Mouse (Mus musculus) CH12.LX (cell line): ENCODE data around the gene Gm20906. TPM values are rescaled to one million over a fixed set of nuclear protein-coding genes. Genes with fewer than 3 reads are reported as not detected.
"Not testable (repeated sequence)": the region's sequence is repeated elsewhere in the genome, so short reads cannot be mapped to it uniquely, and the experiment has no call there.

Experiments used
- DNase-seq: peaks from one replicate; pipeline ENCODE4 v3.0.0-alpha.2; 2013; ENCODE audit errors: extremely low read depth
- H3K27ac ChIP-seq: 2 replicates; pipeline ENCODE4 v1.5.1; 2012; ENCODE audit warnings: low read depth, mild to moderate bottlenecking, control low read depth, moderate library complexity; ENCODE audit not compliant: insufficient read depth
- H3K27me3 ChIP-seq: replicated peaks from 2 replicates; pipeline ENCODE3; 2012; ENCODE audit warnings: inconsistent platforms
- H3K36me3 ChIP-seq, 2 experiments: replicated peaks in 1 of 2; 2 replicates each; pipeline versions ENCODE3 to v1.6.1; 2012; ENCODE audit warnings: inconsistent platforms in 1 of 2, low read length in 1 of 2, mild to moderate bottlenecking in 1 of 2, mixed read lengths in 1 of 2, moderate library complexity in 1 of 2; ENCODE audit not compliant: control insufficient read depth in 1 of 2, insufficient read depth in 1 of 2
- H3K4me1 ChIP-seq, 2 experiments: 2 replicates each; pipeline ENCODE4 v1.6.1; 2012; ENCODE audit warnings: inconsistent platforms in 1 of 2, moderate library complexity in 1 of 2; ENCODE audit not compliant: insufficient read depth in 2 of 2, control insufficient read depth in 1 of 2
- H3K4me2 ChIP-seq: 2 replicates; pipeline ENCODE4 v1.6.1; 2012; ENCODE audit warnings: low read depth, mild to moderate bottlenecking, control low read depth; ENCODE audit not compliant: poor library complexity, insufficient read depth, severe bottlenecking
- H3K4me3 ChIP-seq, 3 experiments: fragments of 150-350 bp in 1 of 3; sonication (generic) in 1 of 3; replicated peaks in 1 of 3; 2 replicates each; pipeline versions ENCODE3 to v1.5.1; 2011 to 2012; ENCODE audit warnings: low read depth in 2 of 3, low read length in 2 of 3, mild to moderate bottlenecking in 2 of 3, moderate library complexity in 2 of 3, control low read depth in 1 of 3, improper control_type of control experiment in 1 of 3, inconsistent platforms in 1 of 3, mixed read lengths in 1 of 3; ENCODE audit not compliant: poor library complexity in 1 of 3
- H3K79me2 ChIP-seq: replicated peaks from 2 replicates; pipeline ENCODE4 v1.6.1; 2012; ENCODE audit warnings: mild to moderate bottlenecking, moderate library complexity; ENCODE audit not compliant: control insufficient read depth, poor library complexity, insufficient read depth, severe bottlenecking; ENCODE audit errors: extremely low read depth
- H3K9ac ChIP-seq: 2 replicates; pipeline ENCODE4 v1.6.1; 2012; ENCODE audit warnings: low read depth, mild to moderate bottlenecking, control low read depth, moderate library complexity; ENCODE audit not compliant: insufficient read depth
- H3K9me3 ChIP-seq: replicated peaks from 2 replicates; pipeline ENCODE3; 2012; ENCODE audit warnings: low read length, inconsistent platforms, mixed read lengths
- dilution Hi-C: fragments of 300-500 bp; cut with MboI; formaldehyde crosslinking; loops from 2 replicates; pipeline ENCODE4 v1.14.3; 2020; ENCODE audit warnings: low sequenced_read_pairs; ENCODE audit not compliant: extremely low pct_unique_long_range_greater_than_20kb, extremely low pct_ligation_motif_present
- in situ Hi-C: fragments of 300-500 bp; cut with MboI; formaldehyde crosslinking; loops from 3 replicates; pipeline ENCODE4 v1.14.3; 2019; ENCODE audit warnings: low sequenced_read_pairs, low pct_ligation_motif_present, low pct_unique_long_range_greater_than_20kb, mixed read lengths
- polyA plus RNA-seq: library from polyadenylated mRNA; unstranded; fragments of >175 nt; gene quantifications from 2 replicates; pipeline ENCODE4 v1.2.1, GENCODE M21; 2012; ENCODE audit warnings: low read depth; ENCODE audit not compliant: insufficient read length
- total RNA-seq, 2 experiments: library from RNA; depleted of rRNA; stranded (reverse); fragments of 300-350 nt in 1 of 2; fragments of >200 nt in 1 of 2; gene quantifications; 2 replicates each; pipeline ENCODE4 v1.2.3; 2012 to 2014

Gene Gm20906
- not detected in 2 replicates for total RNA-seq (2012; rRNA removed)
- total RNA-seq (2014; rRNA removed), result not detected in 2 replicates
- not detected in 2 replicates for polyA plus RNA-seq

- H3K9ac ChIP-seq, DNase-seq, H3K36me3 ChIP-seq, H3K79me2 ChIP-seq, H3K27ac ChIP-seq, in situ Hi-C loops, H3K4me2 ChIP-seq, H3K4me1 ChIP-seq, H3K27me3 ChIP-seq, dilution Hi-C loops, H3K4me3 ChIP-seq, H3K9me3 ChIP-seq: not testable (repeated sequence)
Observed at GRCm38 (mm10) chrY:87550666-87551065, at the start of gene Gm20906. Gene Gm20906, plus strand, starts transcription at chrY:87550966.
